In genomic region chr11:111445764-111446163, GRCm38 (mm10) we compare ENCODE assay signal across 8 mouse cellular contexts.
DNase-seq lines count a peak whose midpoint lies in the region; ATAC-seq and TF ChIP-seq lines count a peak whose summit lies in the region.

No protein-coding gene starts in this region.

- H3K4me2 ChIP-seq in limb, embryonic 14.5 days (replicated peaks; ENCODE audit: low read depth, low read length, severe bottlenecking), result no peak overlapping the region

- H3K36me3 ChIP-seq in limb, embryonic 14.5 days (ENCODE audit: control insufficient read depth, insufficient read depth, low read length), result no peaks in the 10 kb centered on the region

- no peaks in the 10 kb centered on the region for H3K4me1 ChIP-seq in limb, embryonic 14.5 days (ENCODE audit: control insufficient read depth, insufficient read depth, low read length)

- intact Hi-C loops in gastrocnemius, postnatal 14 days (cut with DNase I; ENCODE audit: low total_unique reads), result loop anchor here (10.0 kb wide), 2 partner anchors 381 to 911 kb away; partner anchors contain the start of gene Kcnj2

- WGBS in limb, embryonic 14.5 days, result 14% methylated on average over 4 of the region's 4 CpGs

- no peak for TF ChIP-seq POLR2A in limb, embryonic 14.5 days (IDR thresholded peaks at IDR 0.05; ENCODE audit: borderline replicate concordance, extremely low read depth, insufficient read depth, insufficient read length)

- ATAC-seq in CD4-positive, CD25-positive, alpha-beta regulatory T cell, adult 4 months, result no peak
- no peak for ATAC-seq in limb, embryonic 14.5 days (ENCODE audit: low FRiP score, low read depth)

- no peak overlapping the region for H3K9ac ChIP-seq in limb, embryonic 14.5 days (ENCODE audit: low read depth, low read length, severe bottlenecking)

- DNase-seq in CD4-positive, CD25-positive, alpha-beta regulatory T cell, adult 2 months (ENCODE audit: low read depth, low spot score), result peak; percentile 20
- peak; percentile 22 for DNase-seq in layer of hippocampus, adult 11-12 months (ENCODE audit: low spot score)
- no peak for DNase-seq in layer of hippocampus, adult 9-10 months (ENCODE audit: low spot score)
- DNase-seq in brain, adult 2 months (ENCODE audit: low read depth, low spot score), result peak; percentile 72
- peak; percentile 76 for DNase-seq in limb, embryonic 14.5 days (ENCODE audit: low spot score)
- DNase-seq in spleen, postnatal 14 days (ENCODE audit: low spot score in 2 of 2), result no peak
- DNase-seq in gastrocnemius, postnatal 14 days, result no peak

- no peaks in the 10 kb centered on the region for H3K9me3 ChIP-seq in limb, embryonic 14.5 days (ENCODE audit: control insufficient read depth, low read length)

- H3K4me3 ChIP-seq in limb, embryonic 14.5 days (replicated peaks; ENCODE audit: low read length), result no peak overlapping the region

- H3K27me3 ChIP-seq in limb, embryonic 14.5 days (ENCODE audit: control insufficient read depth, insufficient read depth, low read length), result no peaks in the 10 kb centered on the region

- no peak overlapping the region for H3K27ac ChIP-seq in limb, embryonic 14.5 days (replicated peaks; ENCODE audit: low read depth, low read length)

Comparison
In these comparisons a context has a peak if more than half of its experiments do, and no peak if none do; other contexts are left out.
1. DNase-seq: peak in CD4-positive, CD25-positive, alpha-beta regulatory T cell, adult 2 months (single experiment), layer of hippocampus, adult 11-12 months (single experiment), brain, adult 2 months (single experiment) and limb, embryonic 14.5 days (single experiment); none in layer of hippocampus, adult 9-10 months (single experiment), spleen, postnatal 14 days (0 of 2) and gastrocnemius, postnatal 14 days (single experiment).